Mouse (Mus musculus) heart, adult 8-10 months (tissue): Measurements from ENCODE around the gene Stard7. TPM values are rescaled to one million over a fixed set of nuclear protein-coding genes. Genes with fewer than 3 reads are reported as not detected.
"Not testable (repeated sequence)": the region's sequence is repeated elsewhere in the genome, so short reads cannot be mapped to it uniquely, and the experiment has no call there.

Experiments
- DNase-seq: peaks from one replicate; pipeline ENCODE4 v3.0.0; 2022; ENCODE audit warnings: low spot score
- total RNA-seq, 4 experiments: library from RNA; stranded (reverse); gene quantifications; 2 replicates each; pipeline ENCODE4 v1.2.4; 2022

The Stard7 gene
- total RNA-seq: 100 to 1,000 TPM; 162 to 173 (median 169) TPM

- peak; percentile 97 for DNase-seq
Measured at GRCm38 (mm10) chr2:127269491-127270299, at the start of gene Stard7. Gene Stard7 (plus strand): TSS chr2:127270218.

GRCm38 (mm10) chr2:127225261-127225660 is 44.8 kb upstream of the Stard7 start:
- no peak for DNase-seq

- no peak for DNase-seq
Measured at GRCm38 (mm10) chr2:127237897-127238610, 32.0 kb upstream of the Stard7 start.

GRCm38 (mm10) chr2:127240065-127240464 is 30.0 kb upstream of the Stard7 start:
- DNase-seq: no peak

- DNase-seq: peak; percentile 96
Measured at GRCm38 (mm10) chr2:127247592-127248333, 22.3 kb upstream of the Stard7 start, which contains the start of the genes Ciao1 and Tmem127. Gene Ciao1 (minus strand): TSS chr2:127247816. Gene Tmem127 (plus strand): TSS chr2:127247908.

- no peak for DNase-seq
Measured at GRCm38 (mm10) chr2:127248334-127249004, 21.5 kb upstream of the Stard7 start.

GRCm38 (mm10) chr2:127250291-127251008 is 19.6 kb upstream of the Stard7 start:
- no peak for DNase-seq

GRCm38 (mm10) chr2:127251457-127251856 is 18.6 kb upstream of the Stard7 start:
- no peak for DNase-seq

- no peak for DNase-seq
Measured at GRCm38 (mm10) chr2:127251880-127252527, 18.0 kb upstream of the Stard7 start.

- DNase-seq: no peak
Measured at GRCm38 (mm10) chr2:127252787-127253186, 17.2 kb upstream of the Stard7 start.

- no peak for DNase-seq
Measured at GRCm38 (mm10) chr2:127254604-127255134, 15.3 kb upstream of the Stard7 start.

- no peak for DNase-seq
Measured at GRCm38 (mm10) chr2:127255294-127255693, 14.7 kb upstream of the Stard7 start.

GRCm38 (mm10) chr2:127259340-127259739 is 10.7 kb upstream of the Stard7 start:
- no peak for DNase-seq

GRCm38 (mm10) chr2:127262480-127262879 is 7.5 kb upstream of the Stard7 start:
- no peak for DNase-seq

GRCm38 (mm10) chr2:127267854-127268253 is 2.2 kb upstream of the Stard7 start:
- no peak for DNase-seq

GRCm38 (mm10) chr2:127270300-127271041 is 453 bp downstream of the Stard7 start:
- peak; percentile 80 for DNase-seq

GRCm38 (mm10) chr2:127271042-127271515 is 1.1 kb downstream of the Stard7 start:
- no peak for DNase-seq

- not testable (repeated sequence) for DNase-seq
Measured at GRCm38 (mm10) chr2:127272049-127272448, 2.0 kb downstream of the Stard7 start.

- DNase-seq: no peak
Measured at GRCm38 (mm10) chr2:127272806-127273205, 2.8 kb downstream of the Stard7 start.
